23 mouse cellular contexts compared by ENCODE assay signal in the genomic region with DNA sequence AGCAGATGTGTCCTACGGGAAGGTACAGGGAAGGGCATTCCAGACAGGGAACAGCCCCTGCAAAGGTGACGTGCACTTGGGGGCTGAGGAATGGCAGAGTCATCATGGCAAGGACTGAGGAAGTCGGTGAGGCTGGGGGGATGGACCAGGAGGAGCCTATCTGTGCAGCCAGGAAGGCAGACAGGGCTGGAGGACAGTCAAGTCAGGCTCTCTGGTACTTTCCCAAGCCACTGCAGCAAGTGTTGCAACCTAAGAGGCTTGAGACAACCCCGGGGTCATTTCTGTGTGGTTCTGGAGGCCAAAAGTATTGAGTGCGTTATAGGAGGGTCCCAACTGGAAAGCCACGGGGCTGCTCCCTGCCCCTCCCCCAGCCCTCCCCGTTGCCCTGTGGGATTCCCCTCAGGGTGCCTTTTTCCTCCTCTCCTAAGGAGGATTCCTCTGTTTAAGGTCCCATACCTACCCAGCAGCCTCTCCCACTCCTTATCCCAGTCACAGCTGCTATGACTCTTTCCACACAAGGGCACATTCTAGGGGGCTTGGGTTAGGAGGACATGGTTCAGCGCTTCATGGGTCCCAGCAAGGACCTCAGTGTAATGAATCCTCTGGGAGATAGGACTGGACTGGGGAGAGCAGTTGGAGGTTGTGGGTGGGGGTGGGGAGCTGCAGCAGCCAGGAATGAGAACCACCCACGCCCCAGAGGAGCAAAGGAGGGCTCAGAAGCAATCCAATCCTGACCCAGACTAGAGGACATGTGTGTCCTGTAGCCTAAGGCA.
DNase-seq lines count a peak whose midpoint lies in the region; ATAC-seq lines count a peak whose summit lies in the region.
"Had no signal": no experiment of that assay in that cellular context is flagged by ENCODE, and none has a peak within 500 bp of the region (broad histone marks: within the 10 kb centered on the region; RNA-seq: fewer than 3 reads in every experiment).

No protein-coding gene starts in this region.

- H3K9me3 ChIP-seq in hindbrain, embryonic 10.5 days = no peaks in the 10 kb centered on the region
- no peaks in the 10 kb centered on the region for H3K9me3 ChIP-seq in hindbrain, embryonic 11.5 days (ENCODE audit: control insufficient read depth, low read length)
- no peaks in the 10 kb centered on the region for H3K9me3 ChIP-seq in embryonic facial prominence, embryonic 10.5 days
- H3K9me3 ChIP-seq: forebrain, embryonic 15.5 days; hindbrain, embryonic 12.5 days; intestine, embryonic 15.5 days; liver, embryonic 12.5 days; neural tube, embryonic 13.5 days had no signal

- H3K27me3 ChIP-seq in hindbrain, embryonic 10.5 days (ENCODE audit: insufficient read depth, poor library complexity, severe bottlenecking) = peaks cover 22% of the 10 kb centered on the region
- no peaks in the 10 kb centered on the region for H3K27me3 ChIP-seq in hindbrain, embryonic 11.5 days (ENCODE audit: control insufficient read depth, insufficient read depth, low read length)
- H3K27me3 ChIP-seq in embryonic facial prominence, embryonic 10.5 days (replicated peaks; ENCODE audit: low read depth, poor library complexity, severe bottlenecking) = peaks cover 12% of the 10 kb centered on the region
- H3K27me3 ChIP-seq: forebrain, embryonic 15.5 days; intestine, embryonic 15.5 days; liver, embryonic 12.5 days; neural tube, embryonic 13.5 days had no signal

- WGBS in hindbrain, embryonic 10.5 days = 52% methylated on average over 9 of the region's 9 CpGs
- 53% methylated on average over 9 of the region's 9 CpGs for WGBS in hindbrain, embryonic 11.5 days
- WGBS in embryonic facial prominence, embryonic 10.5 days = 46% methylated on average over 9 of the region's 9 CpGs

- H3K27ac ChIP-seq in hindbrain, embryonic 10.5 days = peak overlapping the region; percentile 31
- no peak overlapping the region for H3K27ac ChIP-seq in hindbrain, embryonic 11.5 days (ENCODE audit: low read depth, low read length)
- peak overlapping the region; percentile 52; the same call in 1 of the 2 replicates for H3K27ac ChIP-seq in embryonic facial prominence, embryonic 10.5 days (replicated peaks)
- H3K27ac ChIP-seq: forebrain, embryonic 15.5 days; gastrocnemius, adult 2 months; hindbrain, embryonic 12.5 days; hindbrain, postnatal 0 days; intestine, embryonic 15.5 days; layer of hippocampus, adult 2 months; liver, embryonic 12.5 days; neural tube, embryonic 13.5 days had no signal

- H3K4me2 ChIP-seq in hindbrain, embryonic 11.5 days (replicated peaks; ENCODE audit: low read depth, low read length) = no peak overlapping the region
- H3K4me2 ChIP-seq: forebrain, embryonic 15.5 days; hindbrain, embryonic 12.5 days; intestine, embryonic 15.5 days; liver, embryonic 12.5 days; neural tube, embryonic 13.5 days had no signal

- H3K4me1 ChIP-seq in hindbrain, embryonic 10.5 days (replicated peaks) = peaks cover 40% of the 10 kb centered on the region
- peaks cover 4% of the 10 kb centered on the region; the same call in 1 of the 2 replicates for H3K4me1 ChIP-seq in hindbrain, embryonic 11.5 days (replicated peaks; ENCODE audit: control insufficient read depth, insufficient read depth, low read length)
- H3K4me1 ChIP-seq in embryonic facial prominence, embryonic 10.5 days = peaks cover 44% of the 10 kb centered on the region
- H3K4me1 ChIP-seq: forebrain, embryonic 15.5 days; intestine, embryonic 15.5 days had no signal

- H3K4me3 ChIP-seq in hindbrain, embryonic 10.5 days = no peak overlapping the region
- H3K4me3 ChIP-seq in hindbrain, embryonic 11.5 days (ENCODE audit: low read depth, low read length) = no peak overlapping the region
- H3K4me3 ChIP-seq in embryonic facial prominence, embryonic 10.5 days = no peak overlapping the region
- H3K4me3 ChIP-seq: forebrain, embryonic 15.5 days; gastrocnemius, adult 2 months; hindbrain, embryonic 12.5 days; intestine, embryonic 15.5 days; layer of hippocampus, adult 2 months; liver, embryonic 12.5 days; myocyte; neural tube, embryonic 13.5 days had no signal

- ATAC-seq in hindbrain, embryonic 11.5 days (ENCODE audit: low FRiP score) = no peak
- ATAC-seq: activated CD4-positive, CD25-positive, alpha-beta regulatory T cell, adult 4 months; forebrain, embryonic 15.5 days; hindbrain, postnatal 0 days; intestine, embryonic 15.5 days; liver, embryonic 12.5 days; liver, postnatal 0 days; midbrain, embryonic 16.5 days had no signal

- H3K9ac ChIP-seq in hindbrain, embryonic 11.5 days (ENCODE audit: low read depth, low read length) = no peak overlapping the region
- H3K9ac ChIP-seq: forebrain, embryonic 15.5 days; hindbrain, embryonic 12.5 days; intestine, embryonic 15.5 days; liver, embryonic 12.5 days; liver, postnatal 0 days; neural tube, embryonic 13.5 days had no signal

- no peak for DNase-seq in hindbrain, embryonic 10.5 days (ENCODE audit: low spot score)
- no peak for DNase-seq in hindbrain, embryonic 11.5 days (ENCODE audit: low spot score)
- DNase-seq in kidney, postnatal 4 days = peak; percentile 12 to 35
- DNase-seq in kidney, adult 18-20 months = no peak
- DNase-seq in 416B (ENCODE audit: low read depth) = peak; percentile 29
- no peak for DNase-seq in embryonic facial prominence, embryonic 10.5 days (ENCODE audit: low spot score)
- DNase-seq: adrenal gland, adult 2 months; cerebellum, adult 8-10 months; cerebellum, postnatal 25 days; gastrocnemius, adult 2 months; liver, postnatal 0 days; lung, postnatal 36 days; thymus, postnatal 4 days had no signal

- no peaks in the 10 kb centered on the region for H3K36me3 ChIP-seq in hindbrain, embryonic 10.5 days
- no peaks in the 10 kb centered on the region for H3K36me3 ChIP-seq in hindbrain, embryonic 11.5 days (ENCODE audit: control insufficient read depth, insufficient read depth, low read length)
- peaks cover 4% of the 10 kb centered on the region; the same call in 1 of the 2 replicates for H3K36me3 ChIP-seq in embryonic facial prominence, embryonic 10.5 days (replicated peaks)
- H3K36me3 ChIP-seq: forebrain, embryonic 15.5 days; hindbrain, embryonic 12.5 days; intestine, embryonic 15.5 days; liver, embryonic 12.5 days; neural tube, embryonic 13.5 days had no signal

Comparison
In these comparisons a context has a peak if more than half of its experiments do, and no peak if none do; other contexts are left out.
1. DNase-seq: peak in kidney, postnatal 4 days (2 of 2) and 416B (single experiment); none in hindbrain, embryonic 10.5 days (single experiment), hindbrain, embryonic 11.5 days (single experiment), kidney, adult 18-20 months (single experiment) and embryonic facial prominence, embryonic 10.5 days (single experiment).